Mouse (Mus musculus): ENCODE results near the gene Arntl2. TPM values are rescaled to one million over a fixed set of nuclear protein-coding genes. Genes with fewer than 3 reads are reported as not detected.

Arntl2 gene
- polyA plus RNA-seq, 1 experiment from 2014 or later: 0.86 TPM

GRCm38 (mm10) chr6:146881896-146882770, 86.3 kb downstream of the Arntl2 start:
- DNase-seq (ENCODE audit: low spot score): no peak
- peaks cover 4% of the 10 kb centered on the region; the same call in 1 of the 2 replicates for H3K4me1 ChIP-seq (replicated peaks; ENCODE audit: control insufficient read depth, insufficient read depth, low read length)

More at GRCm38 (mm10) chr6:146881896-146882770, 86.3 kb downstream of the Arntl2 start:
- Histone ChIP-seq H3K36me3 (ENCODE audit: control insufficient read depth, insufficient read depth, low read length) (no peaks in the 10 kb centered on the region), H3K27ac (ENCODE audit: low read depth, low read length) (no peak overlapping the region), H3K4me2 (ENCODE audit: low read depth, low read length, severe bottlenecking) (no peak overlapping the region), H3K9me3 (ENCODE audit: control insufficient read depth, low read length) (no peaks in the 10 kb centered on the region), H3K27me3 (ENCODE audit: control insufficient read depth, insufficient read depth, low read length) (no peaks in the 10 kb centered on the region), H3K9ac (ENCODE audit: low read length) (no peak overlapping the region), H3K4me3 (ENCODE audit: low read depth, low read length) (no peak overlapping the region)
- no peak for ATAC-seq (replicated peaks; ENCODE audit: low FRiP score)
- WGBS: 72% methylated on average over 13 of the region's 13 CpGs

Other genes starting within 250 kb of the Arntl2 start
- 83.8 and 85.6 TPM in 2 replicates for gene Fgfr1op2, start 218.9 kb upstream of the Arntl2 start, polyA plus RNA-seq (2014; fragmentation: Nextera tagmentation; extraction: Ambion mirVana)
- 89.0 and 92.0 TPM in 2 replicates for gene Ints13, start 218.2 kb upstream of the Arntl2 start, polyA plus RNA-seq (2014; fragmentation: Nextera tagmentation; extraction: Ambion mirVana)
- gene Med21, start 153.5 kb upstream of the Arntl2 start, polyA plus RNA-seq (2014; fragmentation: Nextera tagmentation; extraction: Ambion mirVana): 120 and 132 TPM in 2 replicates
- gene Tm7sf3, start 153.2 kb upstream of the Arntl2 start, polyA plus RNA-seq (2014; fragmentation: Nextera tagmentation; extraction: Ambion mirVana): 25.4 and 26.5 TPM in 2 replicates
- 17.7 and 19.0 TPM in 2 replicates for gene Stk38l, start 71.1 kb upstream of the Arntl2 start, polyA plus RNA-seq (2014; fragmentation: Nextera tagmentation; extraction: Ambion mirVana)
- gene Smco2, start 54.0 kb downstream of the Arntl2 start, polyA plus RNA-seq (2014; fragmentation: Nextera tagmentation; extraction: Ambion mirVana): not detected in 2 replicates
- gene Ppfibp1, start 92.4 kb downstream of the Arntl2 start, polyA plus RNA-seq (2014; fragmentation: Nextera tagmentation; extraction: Ambion mirVana): 35.9 and 38.4 TPM in 2 replicates
- gene 1700034J05Rik, start 158.4 kb downstream of the Arntl2 start, polyA plus RNA-seq (2014; fragmentation: Nextera tagmentation; extraction: Ambion mirVana): 0.08 and 0.09 TPM in 2 replicates
- gene Rep15, start 236.5 kb downstream of the Arntl2 start, polyA plus RNA-seq (2014; fragmentation: Nextera tagmentation; extraction: Ambion mirVana): 1.3 and 1.5 TPM in 2 replicates
- gene Mrps35, start 246.7 kb downstream of the Arntl2 start, polyA plus RNA-seq (2014; fragmentation: Nextera tagmentation; extraction: Ambion mirVana): 104 and 108 TPM in 2 replicates